Mouse (Mus musculus) lung, postnatal 0 days (tissue): ENCODE results near the gene Mpnd. TPM values are rescaled to one million over a fixed set of nuclear protein-coding genes. Genes with fewer than 3 reads are reported as not detected.

Experiments used
- ATAC-seq: fragments of 200-750 bp; cut with Nextera tagmentation; 2 replicates; pipeline ENCODE4 v1.8.0; 2017; ENCODE audit warnings: moderate library complexity
- DNase-seq: peaks from one replicate; pipeline ENCODE4 v3.0.0-alpha.2; 2016; ENCODE audit warnings: low spot score
- H3K27ac ChIP-seq: fragments of 300-500 bp; sonication (generic); 2 replicates; pipeline ENCODE4 v1.5.1; 2014; ENCODE audit warnings: antibody characterized with exemption, mild to moderate bottlenecking, low read length, mixed read lengths
- H3K27me3 ChIP-seq: fragments of 300-500 bp; sonication (generic); replicated peaks from 2 replicates; pipeline ENCODE4 v1.6.1; 2014; ENCODE audit warnings: low read length, mixed read lengths; ENCODE audit not compliant: insufficient read depth
- H3K36me3 ChIP-seq: fragments of 300-500 bp; sonication (generic); 2 replicates; pipeline ENCODE4 v1.6.1; 2014; ENCODE audit warnings: low read length, mixed read lengths; ENCODE audit not compliant: insufficient read depth
- H3K4me1 ChIP-seq: fragments of 300-500 bp; sonication (generic); 2 replicates; pipeline ENCODE4 v1.6.1; 2014; ENCODE audit warnings: antibody characterized with exemption, low read depth, low read length, mixed read lengths; ENCODE audit not compliant: insufficient read depth
- H3K4me2 ChIP-seq: fragments of 300-500 bp; sonication (generic); replicated peaks from 2 replicates; pipeline ENCODE4 v1.6.1; 2014; ENCODE audit warnings: low read depth, mild to moderate bottlenecking, low read length, moderate library complexity, mixed read lengths
- H3K4me3 ChIP-seq: fragments of 300-500 bp; sonication (generic); 2 replicates; pipeline ENCODE4 v1.5.1; 2014; ENCODE audit warnings: low read depth, low read length
- H3K9ac ChIP-seq: fragments of 300-500 bp; sonication (generic); replicated peaks from 2 replicates; pipeline ENCODE4 v1.6.1; 2014; ENCODE audit warnings: low read depth, mild to moderate bottlenecking
- H3K9me3 ChIP-seq: fragments of 300-500 bp; sonication (generic); 2 replicates; pipeline ENCODE4 v1.6.1; 2016; ENCODE audit warnings: low read length, mixed read lengths
- CTCF ChIP-seq: IDR thresholded peaks from 2 replicates; pipeline ENCODE4 v1.5.1; 2016; ENCODE audit warnings: antibody characterized with exemption, mild to moderate bottlenecking
- EP300 ChIP-seq: IDR thresholded peaks from 2 replicates; pipeline ENCODE4 v1.6.1; 2016; ENCODE audit warnings: antibody characterized with exemption, mild to moderate bottlenecking, control low read depth
- WGBS: fragments of 180-500 bp; shearing (Covaris S2); extraction: QIAGEN DNeasy Blood & Tissue Kit; methylation state at CpG from one replicate; pipeline ENCODE4 v1.1.7; 2014; 5-methylcytosine and 5-hydroxymethylcytosine counted together
- polyA plus RNA-seq: library from polyadenylated mRNA; unstranded; fragments of >200 nt; fragmentation: Nextera tagmentation; extraction: Ambion mirVana; gene quantifications from 2 replicates; pipeline ENCODE4 v1.2.1, GENCODE M21; 2015

Gene Mpnd
- polyA plus RNA-seq, 1 experiment from 2014 or later, result 38.5 TPM

DNA sequence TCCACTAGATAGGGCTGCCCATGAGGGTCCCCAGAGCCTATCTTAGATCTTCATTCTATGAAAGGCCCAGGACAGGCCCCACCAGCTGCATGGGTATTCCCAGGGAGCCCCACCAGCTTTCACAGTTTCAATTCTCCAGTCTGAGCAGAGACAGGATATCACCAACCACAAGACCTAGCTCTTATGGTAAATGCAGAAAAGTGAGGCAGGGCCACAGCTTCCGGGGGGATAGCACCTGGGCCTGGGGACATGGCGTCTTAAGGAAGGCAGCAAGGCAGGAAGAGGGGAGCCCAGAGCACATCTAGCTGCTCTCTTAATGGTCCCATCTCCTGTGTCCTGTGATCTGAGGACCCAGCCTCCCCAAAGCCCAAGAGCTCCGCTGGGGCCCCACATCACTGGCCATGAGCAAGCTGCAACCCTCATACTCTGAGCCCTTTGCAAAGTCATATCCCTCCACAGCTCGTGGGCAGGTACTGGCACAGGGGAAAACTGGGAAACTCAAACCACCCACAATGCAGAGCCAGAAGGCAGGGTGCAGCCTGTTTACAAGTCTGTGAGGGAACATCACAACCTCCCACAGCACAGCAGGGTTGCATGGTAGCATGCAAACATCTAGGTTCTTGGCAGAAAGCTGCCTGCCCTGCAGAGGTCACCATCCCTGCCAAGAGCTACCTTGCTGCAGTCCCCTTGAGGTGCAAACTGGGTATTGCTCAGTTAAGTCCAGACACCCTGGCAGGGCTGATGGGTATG lies 15.8 kb downstream of the Mpnd start:
- DNase-seq (no peak), ATAC-seq (no peak)
- Histone ChIP-seq H3K4me2 (no peak overlapping the region), H3K4me3 (no peak overlapping the region), H3K27ac (no peak overlapping the region), H3K4me1 (no peaks in the 10 kb centered on the region), H3K9me3 (no peaks in the 10 kb centered on the region), H3K27me3 (no peaks in the 10 kb centered on the region), H3K36me3 (peaks cover 31% of the 10 kb centered on the region), H3K9ac (no peak overlapping the region; the same call in 1 of the 2 replicates)
- TF ChIP-seq CTCF (no peak), EP300 (no peak)
- 86% methylated on average over 4 of the region's 4 CpGs for WGBS

- no peak overlapping the region for H3K4me2 ChIP-seq
- no peaks in the 10 kb centered on the region for H3K4me1 ChIP-seq
- H3K36me3 ChIP-seq, result peaks cover 22% of the 10 kb centered on the region
- H3K9me3 ChIP-seq, result no peaks in the 10 kb centered on the region
- H3K27me3 ChIP-seq, result no peaks in the 10 kb centered on the region
- H3K4me3 ChIP-seq, result no peak overlapping the region
- no peak overlapping the region for H3K9ac ChIP-seq
- TF ChIP-seq EP300, result no peak
- no peak for TF ChIP-seq CTCF
- no peak for DNase-seq
- ATAC-seq, result no peak
- no peak overlapping the region for H3K27ac ChIP-seq
- 86% methylated on average over 2 of the region's 2 CpGs for WGBS
These were observed 16.8 kb downstream of the Mpnd start for GRCm38 (mm10) chr17:56022131-56022988.

- WGBS, result 82% methylated on average over 4 of the region's 4 CpGs
- Histone ChIP-seq H3K9ac (no peak overlapping the region), H3K4me1 (no peaks in the 10 kb centered on the region), H3K4me2 (no peak overlapping the region), H3K4me3 (no peak overlapping the region), H3K27ac (no peak overlapping the region), H3K27me3 (no peaks in the 10 kb centered on the region), H3K9me3 (no peaks in the 10 kb centered on the region), H3K36me3 (peaks cover 17% of the 10 kb centered on the region)
- ATAC-seq, result no peak
- no peak for DNase-seq
- TF ChIP-seq CTCF (no peak), EP300 (no peak)
These were observed 17.4 kb downstream of the Mpnd start for GRCm38 (mm10) chr17:56022989-56023290.

GRCm38 (mm10) chr17:56023386-56023785 lies 17.9 kb downstream of the Mpnd start:
- WGBS, result 44% methylated on average over 5 of the region's 5 CpGs
- Histone ChIP-seq H3K4me3 (no peak overlapping the region), H3K9ac (no peak overlapping the region), H3K9me3 (no peaks in the 10 kb centered on the region), H3K4me2 (no peak overlapping the region), H3K4me1 (no peaks in the 10 kb centered on the region), H3K27me3 (no peaks in the 10 kb centered on the region), H3K27ac (0 out of 2 replicates have a peak overlapping the region, but pooled peaks have one; percentile 6), H3K36me3 (peaks cover 15% of the 10 kb centered on the region)
- DNase-seq (peak; percentile 47), ATAC-seq (peak; percentile 50)
- TF ChIP-seq CTCF (no peak), EP300 (no peak)

DNA sequence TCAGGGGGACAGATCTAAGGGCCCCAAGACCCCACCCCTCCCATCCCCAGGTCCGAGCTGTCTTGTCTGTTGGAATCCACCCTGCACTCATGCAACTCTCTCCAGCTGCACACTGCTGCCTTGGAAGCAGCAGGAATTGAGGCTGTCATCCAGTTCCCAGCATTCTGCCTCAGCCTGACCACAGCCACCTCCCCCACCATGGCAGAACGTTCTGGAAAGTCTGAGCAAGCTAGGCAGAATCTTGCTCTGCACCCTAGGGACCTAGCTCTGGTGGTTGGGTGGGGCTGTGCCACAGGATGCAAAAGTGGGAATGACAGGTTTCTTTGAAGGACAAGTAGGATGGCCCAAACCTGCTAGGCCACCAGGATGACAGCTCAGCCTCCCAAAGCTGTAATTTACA lies 19.0 kb downstream of the Mpnd start:
- no peak for TF ChIP-seq EP300
- TF ChIP-seq CTCF, result no peak
- DNase-seq, result no peak
- Histone ChIP-seq H3K9ac (no peak overlapping the region), H3K4me3 (no peak overlapping the region), H3K9me3 (no peaks in the 10 kb centered on the region), H3K27ac (no peak overlapping the region), H3K4me2 (no peak overlapping the region), H3K36me3 (peaks cover 4% of the 10 kb centered on the region; the same call in 1 of the 2 replicates), H3K4me1 (no peaks in the 10 kb centered on the region), H3K27me3 (no peaks in the 10 kb centered on the region)
- 54% methylated on average over 2 of the region's 2 CpGs for WGBS
- ATAC-seq, result no peak

- H3K27ac ChIP-seq, result no peak overlapping the region
- DNase-seq (no peak), ATAC-seq (no peak)
- H3K27me3 ChIP-seq, result no peaks in the 10 kb centered on the region
- H3K4me2 ChIP-seq, result no peak overlapping the region
- H3K4me3 ChIP-seq, result no peak overlapping the region
- no peaks in the 10 kb centered on the region for H3K4me1 ChIP-seq
- 0 out of 2 replicates have a peak, but pooled peaks cover under 1% of the 10 kb centered on the region for H3K36me3 ChIP-seq
- 72% methylated on average over 5 of the region's 5 CpGs for WGBS
- TF ChIP-seq EP300, result no peak
- TF ChIP-seq CTCF, result no peak
- H3K9ac ChIP-seq, result no peak overlapping the region
- H3K9me3 ChIP-seq, result no peaks in the 10 kb centered on the region
These were observed 19.4 kb downstream of the Mpnd start for GRCm38 (mm10) chr17:56024931-56025330.
